Mouse (Mus musculus) adrenal gland, postnatal 14 days (tissue): Measurements from ENCODE around the gene Gon4l. TPM values are rescaled to one million over a fixed set of nuclear protein-coding genes. Genes with fewer than 3 reads are reported as not detected.
"Not testable (repeated sequence)": the region's sequence is repeated elsewhere in the genome, so short reads cannot be mapped to it uniquely, and the experiment has no call there.

Experiments
- DNase-seq: peaks from one replicate; pipeline ENCODE4 v3.0.0; 2021; ENCODE audit warnings: mixed read lengths
- long read RNA-seq, 2 experiments: library from polyadenylated mRNA; stranded (forward); transcript quantifications; one replicate each; pipeline ENCODE4 v2.0.0; 2021
- total RNA-seq: library from RNA; stranded (reverse); gene quantifications from 2 replicates; pipeline ENCODE4 v1.2.3, GENCODE M21; 2021

The Gon4l gene
- total RNA-seq: 25.0 and 28.4 TPM in 2 replicates
- long read RNA-seq, experiment 1, partial matches to known transcripts: 9 of 12 reads
- long read RNA-seq, experiment 1, other reads (novel, unspliced or antisense): 3 of 12 reads
- long read RNA-seq, experiment 2, partial matches to known transcripts: 6 of 10 reads
- long read RNA-seq, experiment 2, other reads (novel, unspliced or antisense): 4 of 10 reads

DNA sequence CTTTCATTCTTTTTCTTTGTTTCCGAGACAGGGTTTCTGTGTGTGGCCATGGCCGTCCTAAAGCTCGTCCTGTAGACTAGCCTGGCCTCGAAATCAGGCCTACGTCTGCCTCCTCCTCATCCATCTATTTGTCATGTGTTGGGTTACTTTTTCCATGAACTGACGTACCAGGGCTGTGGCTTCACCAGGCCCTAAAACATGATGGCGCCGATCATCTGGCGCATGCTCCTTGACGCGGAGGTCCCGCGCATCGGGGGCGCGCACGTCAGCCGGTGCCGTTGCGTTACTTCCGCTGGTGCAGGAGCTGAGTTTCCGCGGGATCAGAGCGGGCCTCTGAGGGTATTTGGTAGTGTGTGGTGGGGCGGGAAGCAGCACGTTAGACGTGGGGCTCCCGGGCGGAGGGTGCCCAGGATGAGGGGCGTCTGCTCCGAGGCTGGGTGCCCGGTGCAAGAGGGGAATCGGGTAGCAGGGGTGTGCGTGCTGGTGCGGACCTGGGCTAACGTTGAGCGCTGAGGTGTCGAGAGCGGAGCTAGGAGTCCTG is at the start of gene Gon4l:
Gon4l (plus strand) TSS at position 281 of the 541 bp plus-strand sequence.
- DNase-seq: peak; percentile 37

DNA sequence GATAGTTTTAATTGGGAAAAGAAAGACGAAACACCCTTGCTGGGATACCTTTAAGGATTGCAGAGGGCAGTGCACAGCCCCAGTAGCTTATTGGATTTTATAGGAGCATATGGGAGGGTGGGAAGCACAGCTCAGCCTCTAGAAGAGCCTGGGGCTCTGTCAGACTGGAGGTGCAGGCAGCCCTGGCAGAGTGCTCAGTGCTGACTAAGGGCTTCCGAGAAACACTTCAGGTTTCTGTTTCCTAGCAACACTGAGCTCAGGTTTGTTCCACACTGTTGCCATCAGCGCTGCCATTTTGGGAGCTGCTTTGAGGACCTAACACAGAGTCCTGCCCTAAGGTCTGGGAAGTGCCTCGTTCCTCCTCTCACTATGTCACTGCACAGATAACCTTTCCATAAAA is 48.7 kb upstream of the Gon4l start:
- DNase-seq: not testable (repeated sequence)

DNA sequence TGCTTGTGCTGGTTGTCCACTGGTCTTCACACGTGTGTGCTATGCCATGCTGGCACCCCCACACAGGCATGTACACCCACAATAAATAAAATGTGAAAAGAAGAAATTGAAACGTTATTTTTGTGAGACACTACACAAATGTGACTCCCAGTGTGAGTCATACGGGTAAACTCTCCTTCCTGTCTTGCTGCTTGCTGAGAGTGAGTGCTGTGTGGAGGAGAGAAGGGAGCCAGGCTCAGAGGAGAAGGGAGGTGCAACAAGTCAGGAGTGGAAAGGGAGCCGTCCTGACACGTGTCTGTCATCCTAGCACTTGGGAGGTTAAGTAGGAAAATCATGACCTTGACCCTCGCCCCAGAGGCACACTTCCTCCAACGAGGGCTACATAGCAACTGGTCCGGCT is 48.2 kb upstream of the Gon4l start:
- DNase-seq: not testable (repeated sequence)

DNA sequence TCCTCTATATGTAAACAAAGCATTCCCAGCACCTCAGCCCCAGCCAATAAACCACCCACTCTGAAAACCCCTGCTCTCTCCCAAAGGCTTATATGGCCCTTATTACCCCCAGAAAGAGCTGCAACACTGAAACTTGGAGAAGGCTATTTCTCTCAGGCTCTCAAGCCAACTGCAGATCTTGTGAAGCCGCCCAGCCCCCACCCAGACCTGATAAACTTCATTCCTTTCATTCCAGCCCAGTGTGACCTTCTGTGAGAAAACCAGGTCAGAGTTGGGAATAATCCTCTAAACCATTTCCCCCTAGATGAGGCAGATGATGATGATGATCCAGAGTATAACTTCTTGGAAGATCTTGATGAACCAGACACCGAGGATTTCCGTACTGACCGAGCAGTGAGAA is 47.0 kb upstream of the Gon4l start:
- DNase-seq: not testable (repeated sequence)

DNA sequence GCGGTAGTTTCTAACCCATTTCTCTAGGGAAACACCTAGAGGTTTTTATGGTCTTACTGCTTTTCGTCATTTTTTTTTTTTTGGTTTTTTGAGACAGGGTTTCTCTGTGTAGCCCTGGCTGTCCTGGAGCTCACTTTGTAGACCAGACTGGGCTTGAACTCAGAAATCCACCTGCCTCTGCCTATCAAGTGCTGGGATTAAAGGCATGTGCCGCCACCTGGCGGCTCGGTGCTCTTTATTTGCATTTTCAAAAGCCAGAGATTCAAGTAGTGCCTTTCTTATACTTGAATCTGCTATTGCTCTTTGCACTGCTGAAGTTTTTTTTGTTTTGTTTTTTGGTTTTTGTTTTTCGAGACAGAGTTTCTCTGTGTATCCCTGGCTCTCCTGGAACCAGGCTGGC is 37.5 kb upstream of the Gon4l start:
- not testable (repeated sequence) for DNase-seq

DNA sequence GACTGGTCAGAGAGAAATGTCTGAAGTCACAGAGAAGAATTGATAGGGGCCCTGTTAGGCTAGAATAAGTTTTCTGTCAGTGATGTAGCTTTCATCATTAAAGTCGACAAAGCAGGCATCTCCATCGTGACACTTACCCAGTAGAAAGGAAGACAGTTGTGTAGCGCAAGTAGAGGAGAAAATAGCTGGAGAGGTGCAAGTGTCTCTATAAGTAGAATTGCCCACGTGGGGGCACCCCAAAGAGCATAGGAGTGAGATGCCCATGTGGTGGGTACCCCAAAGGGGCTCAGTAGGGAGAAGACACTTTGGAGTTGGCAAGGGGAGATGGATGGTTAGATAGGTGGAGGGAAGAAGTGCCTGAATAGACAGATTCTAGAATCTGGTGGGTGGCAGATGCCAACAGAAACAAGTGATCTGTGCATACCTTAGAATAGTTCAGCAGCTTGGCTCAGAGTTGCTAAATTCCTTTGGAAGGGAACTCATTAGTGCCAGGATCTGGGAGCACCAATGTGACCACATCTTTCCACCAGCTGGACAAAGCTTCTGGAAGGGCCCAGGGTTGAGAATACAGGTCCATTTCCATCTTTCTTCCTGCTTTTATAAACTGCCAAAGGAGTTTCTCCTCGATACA is 31.0 kb upstream of the Gon4l start:
- no peak for DNase-seq

DNA sequence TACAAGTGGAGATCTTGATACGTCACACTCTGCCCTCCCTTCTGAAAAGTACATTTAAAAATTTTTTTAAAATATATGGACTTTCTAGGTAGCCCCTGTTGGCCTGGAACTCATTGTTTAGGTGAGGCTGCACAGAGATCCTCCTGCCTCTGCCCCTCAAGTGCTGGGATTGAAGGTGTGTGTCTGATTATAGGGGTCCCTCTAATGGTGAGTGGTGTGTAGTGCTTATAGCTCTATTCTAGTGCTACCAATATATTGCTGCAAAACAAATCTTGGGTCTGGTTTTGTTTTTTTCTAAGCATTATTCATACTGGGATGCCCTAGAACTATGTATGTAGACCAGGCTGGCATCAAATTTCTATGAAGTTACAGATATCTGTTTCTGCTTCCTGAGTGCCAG is 9.3 kb upstream of the Gon4l start:
- DNase-seq: no peak

DNA sequence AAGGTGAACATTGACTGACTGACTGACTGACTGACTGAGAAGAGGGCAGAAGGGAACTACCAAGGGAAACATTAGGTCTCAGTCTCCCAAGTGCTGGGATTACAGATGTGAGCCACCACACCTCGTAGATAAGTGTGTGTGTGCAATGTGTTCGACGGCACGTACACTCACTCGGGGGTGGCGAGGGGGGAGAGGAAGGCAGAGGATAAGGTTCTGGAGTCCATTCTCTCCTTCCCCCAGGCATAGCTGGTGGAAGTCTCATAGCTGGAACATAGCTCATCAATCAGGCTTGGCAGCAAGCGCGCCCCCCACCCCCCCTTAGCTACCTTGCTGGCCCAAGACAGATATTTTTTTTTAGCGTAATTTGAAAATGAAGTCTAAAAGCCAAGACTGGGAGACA is 7.8 kb upstream of the Gon4l start:
- DNase-seq: no peak

DNA sequence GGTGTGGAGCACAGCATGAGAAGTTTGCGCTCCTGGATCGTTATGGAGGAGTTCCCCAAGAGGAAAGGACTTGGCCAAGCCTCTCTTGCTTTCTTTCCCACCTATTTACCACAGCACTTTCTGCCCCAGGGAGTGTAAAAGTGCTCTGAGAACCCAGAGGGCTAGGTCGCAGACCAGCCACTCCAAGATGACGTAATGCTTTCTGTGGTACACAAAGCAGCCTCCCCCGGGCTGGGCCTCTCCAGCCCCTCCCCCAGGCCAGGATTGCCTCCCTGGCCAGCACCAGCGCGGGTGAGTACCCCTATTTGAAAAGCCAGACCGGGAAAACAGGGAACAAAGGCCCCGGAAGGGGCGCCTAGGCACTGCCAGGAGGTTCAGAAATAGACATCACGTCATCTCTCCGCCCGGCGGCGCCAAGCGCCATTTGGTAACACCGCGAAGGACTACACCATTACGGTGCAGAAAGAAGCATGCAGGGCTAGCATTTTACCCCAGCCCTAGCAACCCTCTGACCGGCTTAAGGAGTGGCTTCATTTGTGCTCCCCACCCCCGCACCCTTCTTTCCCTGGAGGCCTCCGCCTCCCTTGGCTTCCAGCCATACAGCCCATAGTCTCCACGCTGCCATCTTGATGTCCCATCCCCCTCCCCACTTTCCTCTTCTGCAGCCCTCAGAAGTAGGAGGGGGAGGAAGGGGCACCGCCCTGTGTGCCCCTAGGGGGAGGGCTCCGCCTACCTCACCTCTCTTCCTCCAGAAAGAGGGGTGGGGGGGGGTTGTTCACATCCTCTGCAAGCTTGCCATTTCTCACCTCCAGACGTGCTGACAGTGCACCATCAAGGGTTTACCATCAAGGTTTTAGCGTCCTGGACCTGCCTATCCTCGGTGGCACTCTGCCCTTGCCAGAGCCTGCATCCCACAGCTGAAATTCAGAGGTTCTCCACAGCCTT is 3.6 kb upstream of the Gon4l start:
- peak; percentile 75 for DNase-seq

DNA sequence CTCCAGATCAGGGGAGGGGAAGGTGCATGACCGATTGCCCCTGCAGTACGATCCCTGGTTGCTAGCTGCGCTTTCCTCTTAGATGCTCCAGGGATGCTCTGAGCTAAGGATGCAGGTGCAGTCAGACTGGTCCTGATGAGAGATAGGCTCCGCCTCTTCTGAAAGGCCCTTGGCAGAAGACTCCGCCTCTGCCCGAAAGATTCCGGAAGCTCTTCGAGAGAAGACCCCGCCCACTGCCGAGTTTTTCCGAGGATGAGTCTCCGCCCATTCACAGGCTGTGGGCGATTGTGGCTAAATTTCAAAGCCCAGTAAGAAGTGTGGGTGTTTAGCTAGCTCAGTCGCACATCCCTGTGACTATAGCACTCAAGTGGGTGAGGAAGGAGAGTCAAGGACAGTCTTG is 2.6 kb upstream of the Gon4l start:
- DNase-seq: peak; percentile 54

DNA sequence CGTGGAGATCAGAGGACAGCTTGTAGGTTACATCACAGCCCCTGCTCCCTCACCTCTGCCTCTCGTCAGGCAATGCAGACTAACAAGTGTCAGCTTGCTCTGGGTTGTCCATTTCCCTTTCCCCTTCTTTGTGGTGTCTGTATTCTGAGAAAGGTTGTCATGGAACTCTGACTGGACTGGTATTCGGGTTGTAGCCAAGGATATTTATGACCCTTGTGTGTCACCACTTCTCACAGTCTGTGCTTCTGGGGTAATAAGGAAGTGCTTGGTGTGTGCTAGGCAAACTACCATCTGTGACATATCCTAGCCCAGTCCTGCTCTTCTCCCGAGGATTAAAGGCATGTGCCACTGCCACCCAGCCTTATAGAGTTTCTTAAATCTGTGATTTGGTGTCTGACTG is 14.1 kb downstream of the Gon4l start:
- DNase-seq: no peak

DNA sequence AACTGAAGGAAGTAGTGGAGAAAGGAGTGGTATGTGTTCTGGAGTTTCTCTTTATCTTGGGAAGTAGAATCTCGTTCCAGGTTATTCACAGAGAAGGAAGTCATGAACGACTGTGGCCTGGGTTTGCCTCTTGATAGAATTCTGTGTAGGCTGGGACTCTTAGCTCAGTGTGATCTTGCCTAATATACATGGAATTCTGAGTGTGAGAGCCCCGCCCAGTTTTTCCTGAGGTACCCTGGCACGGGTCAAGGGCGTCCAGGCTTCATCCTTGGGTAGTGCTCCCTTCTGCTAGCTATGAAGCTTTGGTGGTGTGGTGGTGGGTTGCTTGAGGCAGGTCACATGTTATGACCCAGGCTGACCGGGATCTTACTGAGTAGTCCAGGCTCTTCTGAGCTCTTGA is 20.8 kb downstream of the Gon4l start:
- no peak for DNase-seq

DNA sequence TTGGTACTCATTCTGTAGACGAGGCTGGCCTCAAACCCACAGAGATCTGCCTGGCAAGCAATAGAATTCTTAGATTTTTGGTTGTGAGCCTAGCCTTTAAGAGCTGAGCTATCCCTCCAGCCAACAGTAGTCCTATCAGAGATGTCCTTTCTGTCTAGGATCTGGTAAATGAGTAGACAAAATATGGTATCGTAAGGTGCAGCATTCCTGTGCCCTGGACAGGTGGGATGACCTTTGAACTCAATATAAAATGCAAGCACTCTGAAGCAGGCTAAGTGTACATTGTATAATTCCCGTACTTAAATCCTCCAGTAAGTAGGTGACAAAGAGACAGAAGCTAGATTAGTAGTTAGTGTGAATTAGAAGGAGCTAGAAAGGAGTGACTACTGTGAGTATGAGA is 27.1 kb downstream of the Gon4l start:
- no peak for DNase-seq

DNA sequence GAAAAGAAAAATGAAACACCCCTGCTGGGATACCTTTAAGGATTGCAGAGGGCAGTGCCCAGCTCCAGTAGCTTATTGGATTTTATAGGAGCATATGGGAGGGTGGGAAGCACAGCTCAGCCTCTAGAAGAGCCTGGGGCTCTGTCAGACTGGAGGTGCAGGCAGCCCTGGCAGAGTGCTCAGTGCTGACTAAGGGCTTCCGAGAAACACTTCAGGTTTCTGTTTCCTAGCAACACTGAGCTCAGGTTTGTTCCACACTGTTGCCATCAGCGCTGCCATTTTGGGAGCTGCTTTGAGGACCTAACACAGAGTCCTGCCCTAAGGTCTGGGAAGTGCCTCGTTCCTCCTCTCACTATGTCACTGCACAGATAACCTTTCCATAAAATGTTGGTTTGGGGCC is 31.7 kb downstream of the Gon4l start:
- not testable (repeated sequence) for DNase-seq

DNA sequence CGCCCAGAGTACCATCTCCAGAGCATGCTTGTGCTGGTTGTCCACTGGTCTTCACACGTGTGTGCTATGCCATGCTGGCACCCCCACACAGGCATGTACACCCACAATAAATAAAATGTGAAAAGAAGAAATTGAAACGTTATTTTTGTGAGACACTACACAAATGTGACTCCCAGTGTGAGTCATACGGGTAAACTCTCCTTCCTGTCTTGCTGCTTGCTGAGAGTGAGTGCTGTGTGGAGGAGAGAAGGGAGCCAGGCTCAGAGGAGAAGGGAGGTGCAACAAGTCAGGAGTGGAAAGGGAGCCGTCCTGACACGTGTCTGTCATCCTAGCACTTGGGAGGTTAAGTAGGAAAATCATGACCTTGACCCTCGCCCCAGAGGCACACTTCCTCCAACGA is 32.1 kb downstream of the Gon4l start:
- not testable (repeated sequence) for DNase-seq

DNA sequence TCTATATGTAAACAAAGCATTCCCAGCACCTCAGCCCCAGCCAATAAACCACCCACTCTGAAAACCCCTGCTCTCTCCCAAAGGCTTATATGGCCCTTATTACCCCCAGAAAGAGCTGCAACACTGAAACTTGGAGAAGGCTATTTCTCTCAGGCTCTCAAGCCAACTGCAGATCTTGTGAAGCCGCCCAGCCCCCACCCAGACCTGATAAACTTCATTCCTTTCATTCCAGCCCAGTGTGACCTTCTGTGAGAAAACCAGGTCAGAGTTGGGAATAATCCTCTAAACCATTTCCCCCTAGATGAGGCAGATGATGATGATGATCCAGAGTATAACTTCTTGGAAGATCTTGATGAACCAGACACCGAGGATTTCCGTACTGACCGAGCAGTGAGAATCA is 33.4 kb downstream of the Gon4l start:
- not testable (repeated sequence) for DNase-seq

DNA sequence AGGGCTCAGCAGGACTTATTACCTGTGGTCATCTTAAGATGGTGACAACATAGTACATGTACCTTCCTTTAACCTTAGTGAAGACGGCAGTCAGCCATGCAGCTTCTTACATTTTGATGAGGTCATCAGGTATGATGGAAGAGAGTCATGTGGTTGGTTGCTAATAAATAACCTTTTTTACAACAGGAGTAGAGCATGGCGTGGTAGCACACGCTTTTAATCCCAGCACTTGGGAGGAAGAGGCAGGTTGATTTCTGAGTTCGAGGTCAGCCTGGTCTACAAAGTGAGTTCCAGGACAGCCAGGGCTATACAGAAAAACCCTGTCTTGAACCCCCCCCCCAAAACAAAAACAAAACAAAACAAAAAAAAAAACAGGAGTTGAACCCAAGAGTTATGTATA is 47.5 kb downstream of the Gon4l start:
- not testable (repeated sequence) for DNase-seq

DNA sequence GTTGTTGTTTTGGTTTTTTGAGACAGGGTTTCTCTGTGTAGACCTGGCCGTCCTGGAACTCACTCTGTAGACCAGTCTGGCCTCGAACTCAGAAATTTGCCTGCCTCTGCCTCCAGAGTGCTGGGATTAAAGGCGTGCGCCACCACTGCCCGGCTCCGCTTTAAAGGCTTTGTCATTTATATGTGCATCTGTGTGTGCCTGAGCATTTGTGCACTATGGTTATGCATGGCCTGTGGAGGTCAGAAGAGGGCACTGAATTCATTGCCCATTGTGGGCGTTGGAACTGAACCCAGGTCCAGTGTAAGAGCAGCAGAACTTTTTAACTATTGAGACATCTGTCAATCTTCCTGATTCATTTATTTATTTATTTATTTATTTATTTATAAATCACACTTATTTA is 58.0 kb downstream of the Gon4l start:
- not testable (repeated sequence) for DNase-seq

DNA sequence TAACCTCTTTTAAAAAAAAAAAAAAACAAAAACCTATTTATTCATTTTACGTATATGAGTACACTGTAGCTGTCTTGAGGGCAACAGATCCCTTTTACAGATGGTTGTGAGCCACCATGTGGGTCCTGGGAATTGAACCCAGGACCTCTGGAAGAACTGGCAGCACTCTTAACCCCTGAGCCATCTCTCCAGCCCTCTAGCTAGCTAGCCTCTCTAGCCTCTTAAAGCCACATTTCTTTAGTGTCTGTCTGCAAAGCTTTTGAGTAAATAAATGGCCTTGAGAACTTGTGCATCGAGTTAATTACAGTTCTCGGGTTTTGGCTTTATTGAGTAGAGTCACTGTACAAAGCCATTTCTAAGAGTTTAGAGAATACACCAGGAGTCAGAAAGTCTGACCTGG is 69.8 kb downstream of the Gon4l start:
- DNase-seq: no peak

DNA sequence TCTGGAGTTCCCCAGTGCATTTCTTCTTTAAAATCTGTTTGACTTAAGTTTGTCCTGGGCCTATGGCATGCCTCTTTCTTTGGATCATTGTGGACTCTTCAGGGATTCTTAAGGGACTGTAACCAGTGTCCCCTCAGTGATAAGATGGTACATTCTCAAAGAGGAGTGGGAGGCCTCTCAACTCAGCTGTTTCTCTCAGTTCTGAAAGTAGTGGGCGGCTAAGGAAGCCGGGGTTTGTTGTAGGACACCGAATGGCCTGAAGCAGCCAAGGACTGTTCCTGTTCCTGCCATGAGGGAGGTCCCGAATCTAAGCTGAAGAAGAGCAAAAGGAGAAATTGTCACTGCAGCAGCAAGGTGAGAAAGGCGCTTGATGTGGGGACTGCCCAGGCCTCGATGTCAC is 70.2 kb downstream of the Gon4l start:
- DNase-seq: no peak

DNA sequence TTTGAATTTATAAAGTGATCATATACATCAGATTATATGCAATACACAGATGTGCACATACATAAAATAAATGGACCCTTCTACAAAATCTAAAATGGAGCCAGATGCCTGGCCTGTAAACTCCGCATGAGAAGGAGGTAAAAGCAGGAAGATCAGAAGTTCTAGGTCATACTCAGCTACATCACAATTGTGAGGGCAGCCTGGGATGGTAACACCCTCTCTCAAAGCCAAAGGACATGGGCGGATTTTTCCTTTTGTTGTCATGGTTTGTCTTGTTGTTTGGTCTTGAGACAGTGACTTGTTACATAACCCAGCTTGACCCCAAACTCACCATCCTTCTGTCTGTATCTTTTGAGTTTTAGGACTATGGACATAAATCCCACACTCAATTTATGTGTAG is 70.7 kb downstream of the Gon4l start:
- DNase-seq: no peak

DNA sequence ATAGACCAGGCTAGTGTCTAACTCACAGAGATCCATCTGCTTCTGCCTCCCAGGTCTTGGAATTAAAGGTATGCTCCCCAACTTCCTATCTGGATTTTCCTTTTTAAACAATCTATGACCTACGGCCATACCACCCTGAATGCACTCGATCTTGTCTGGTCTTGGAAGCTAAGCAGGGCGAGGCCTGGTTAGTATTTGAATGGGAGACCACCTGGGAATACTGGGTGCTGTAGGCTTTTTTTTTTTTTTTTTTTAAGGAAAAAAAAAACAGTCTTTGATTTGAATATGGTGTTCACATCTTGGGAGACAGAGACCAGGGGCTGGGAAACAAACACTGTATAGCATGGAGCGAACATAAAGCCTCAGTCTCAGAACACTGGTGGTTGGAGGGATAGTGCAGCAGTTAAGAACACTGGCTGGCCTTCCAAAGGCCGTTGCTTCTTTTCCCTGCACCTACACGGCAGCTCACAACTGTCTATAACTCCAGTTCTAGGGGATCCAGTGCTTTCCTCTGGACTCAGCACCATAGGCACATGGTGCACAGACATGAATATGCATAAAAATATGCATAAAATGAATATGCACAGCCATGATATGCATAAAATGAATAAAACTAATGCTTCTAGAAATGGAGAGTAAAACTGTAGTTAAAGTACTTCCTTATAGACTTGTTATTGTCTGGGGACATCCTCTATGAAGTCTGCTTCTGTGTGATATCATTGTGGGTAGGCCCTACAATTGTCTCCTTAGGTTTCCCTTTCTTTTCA is 71.5 kb downstream of the Gon4l start:
- DNase-seq: no peak
